Mouse (Mus musculus) 3134 (cell line): ENCODE measurements around the gene Rbms3.
A peak's percentile ranks its signal among the peaks of the same experiment; 100 is the strongest.

Experiments
- DNase-seq: peaks from one replicate; pipeline ENCODE4 v3.0.0-alpha.2; 2011; ENCODE audit warnings: low spot score; ENCODE audit not compliant: insufficient read length; ENCODE audit errors: extremely low read depth

Gene Rbms3

DNA sequence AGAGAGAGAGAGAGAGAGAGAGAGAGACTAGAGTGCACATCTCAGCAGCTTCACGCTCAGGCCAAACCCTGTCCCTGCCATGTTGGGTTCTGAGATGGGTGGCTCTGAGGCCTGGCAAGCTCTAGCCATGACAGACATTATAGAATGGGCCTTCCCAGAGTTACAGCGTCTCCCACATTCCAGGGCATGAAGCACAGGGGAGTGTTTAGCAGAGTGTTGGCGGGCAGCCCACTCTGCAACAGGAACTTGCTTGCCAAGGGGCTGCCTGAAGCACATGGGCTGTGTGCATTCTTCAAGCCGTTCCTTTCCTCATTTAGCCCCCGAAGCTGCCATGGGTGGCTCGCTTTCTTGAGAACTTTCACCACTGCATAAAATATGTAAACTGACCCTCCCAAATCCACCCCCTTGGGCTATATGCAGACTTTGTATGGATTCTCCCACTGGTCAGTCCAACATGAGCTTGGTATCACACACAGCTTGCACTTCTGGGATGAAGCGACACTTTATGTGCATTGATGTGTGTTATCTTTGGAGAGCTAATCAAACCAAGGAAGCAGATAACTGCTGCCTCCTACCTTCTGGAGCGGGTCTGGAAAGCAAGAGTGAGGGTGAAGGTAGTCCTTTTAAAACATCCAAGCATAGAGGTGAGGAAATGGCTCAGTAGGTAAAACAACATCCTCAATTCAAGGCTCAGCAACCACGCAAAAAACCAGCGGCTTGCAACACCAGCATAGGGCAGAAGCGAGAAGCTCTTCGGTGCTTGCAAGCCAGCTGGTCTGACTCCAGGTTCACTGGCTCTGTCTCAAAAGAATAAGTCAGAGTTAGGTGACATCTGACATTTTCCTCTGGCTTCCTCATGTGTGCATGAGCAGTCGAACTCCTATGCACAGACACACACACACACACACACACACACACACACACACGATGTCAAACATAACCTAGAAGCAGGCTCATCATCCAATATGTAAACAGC lies 436.9 kb downstream of the Rbms3 start:
- DNase-seq: peak; percentile 36

DNA sequence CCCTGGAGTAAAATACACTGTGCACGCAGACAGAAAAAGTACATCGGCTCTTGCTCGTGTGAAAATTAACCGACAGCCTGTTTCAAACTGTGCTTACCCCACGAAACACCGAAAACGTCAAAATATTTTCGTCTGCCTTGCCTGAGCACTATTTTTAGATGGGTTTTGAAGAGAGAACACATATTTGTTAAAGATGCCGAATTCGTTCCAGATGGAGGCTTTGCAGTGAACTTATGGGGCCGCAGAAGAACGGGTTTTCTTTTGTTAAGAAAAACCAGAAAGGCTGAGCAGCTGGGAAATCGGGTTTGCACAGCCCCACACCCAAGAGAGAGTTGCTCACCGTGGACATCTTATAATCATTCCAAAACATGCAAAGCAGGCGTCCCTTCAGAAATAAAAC lies 437.6 kb downstream of the Rbms3 start:
- DNase-seq: no peak

DNA sequence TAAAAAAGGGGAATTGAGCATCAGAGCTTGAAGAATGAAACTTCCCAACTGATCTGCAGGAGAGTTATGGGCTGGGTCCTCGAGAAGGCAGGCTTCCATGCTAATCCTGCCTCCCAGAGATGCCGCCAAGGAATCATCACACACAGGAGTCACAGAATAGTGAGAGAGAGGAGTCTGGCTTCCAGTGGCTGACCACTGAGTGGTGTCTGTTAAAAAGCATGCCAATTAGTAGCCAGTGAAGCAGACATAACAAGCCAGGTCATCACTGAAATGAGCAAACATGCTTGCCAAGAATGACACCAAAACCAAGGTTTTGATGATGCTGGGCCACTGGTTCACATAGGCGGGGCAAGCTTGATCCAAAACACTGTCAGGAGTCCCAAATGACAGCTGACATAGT lies 441.3 kb downstream of the Rbms3 start:
- peak; percentile 9 for DNase-seq

DNA sequence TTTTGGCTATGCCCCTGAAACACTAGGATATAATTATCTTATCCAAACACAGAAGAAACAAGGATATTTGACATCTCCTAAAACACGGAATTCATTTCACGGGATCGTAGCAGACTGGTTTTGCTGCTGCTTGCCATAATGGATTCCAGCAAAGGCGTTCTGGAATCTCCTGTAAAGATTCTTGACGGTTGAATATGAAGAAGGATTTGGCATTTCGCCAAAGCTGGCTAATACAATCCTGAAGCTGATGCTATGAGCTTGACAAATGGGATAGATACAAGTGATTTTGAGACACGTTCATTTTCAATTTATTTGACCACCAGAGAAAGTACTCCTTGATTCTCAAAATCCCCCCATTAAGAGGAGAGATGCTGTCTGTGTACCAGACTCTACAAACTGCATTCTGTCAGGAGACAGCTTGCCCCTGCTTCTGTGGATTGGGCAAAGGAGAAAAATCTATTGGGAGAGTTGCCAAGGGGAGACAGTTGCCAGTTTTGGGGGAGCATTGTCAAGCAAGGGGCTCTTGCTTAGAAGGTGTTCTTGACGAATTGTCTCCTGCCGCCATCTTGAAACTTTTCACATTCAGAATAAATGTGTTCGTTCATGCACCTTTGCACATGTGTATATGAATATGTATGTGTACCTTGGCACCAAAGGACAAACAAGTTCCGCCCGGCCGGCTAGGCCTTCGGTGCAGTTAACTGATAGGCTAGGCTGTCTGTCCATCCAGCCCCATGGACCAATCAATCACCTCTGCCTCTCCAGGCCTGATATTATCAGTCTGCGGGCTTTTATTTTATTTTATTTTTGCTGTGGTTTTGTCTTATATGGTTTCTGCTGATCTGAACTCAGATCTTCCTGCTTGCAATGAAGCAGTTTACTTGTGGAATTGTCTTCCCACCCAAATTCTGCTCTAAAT lies 442.3 kb downstream of the Rbms3 start:
- DNase-seq: no peak

DNA sequence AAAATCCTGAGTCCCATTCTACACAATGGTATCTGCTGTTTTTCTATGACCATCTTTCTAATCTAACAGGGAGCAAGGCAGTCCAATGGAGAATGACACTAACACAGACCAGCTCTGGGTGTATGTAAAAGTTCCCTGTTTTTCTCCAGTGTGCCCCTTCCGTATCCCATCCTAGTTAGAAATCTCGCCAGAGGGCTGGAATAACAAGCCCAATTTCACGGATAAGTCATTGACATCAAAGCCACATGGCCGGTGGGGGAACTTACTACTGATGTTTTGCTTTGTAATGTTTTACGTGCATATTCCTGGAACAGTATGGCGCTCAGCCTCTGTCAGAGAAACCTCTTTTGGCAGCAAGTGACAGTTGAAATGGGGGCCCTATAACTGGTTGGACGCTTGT lies 449.1 kb downstream of the Rbms3 start:
- DNase-seq: no peak

DNA sequence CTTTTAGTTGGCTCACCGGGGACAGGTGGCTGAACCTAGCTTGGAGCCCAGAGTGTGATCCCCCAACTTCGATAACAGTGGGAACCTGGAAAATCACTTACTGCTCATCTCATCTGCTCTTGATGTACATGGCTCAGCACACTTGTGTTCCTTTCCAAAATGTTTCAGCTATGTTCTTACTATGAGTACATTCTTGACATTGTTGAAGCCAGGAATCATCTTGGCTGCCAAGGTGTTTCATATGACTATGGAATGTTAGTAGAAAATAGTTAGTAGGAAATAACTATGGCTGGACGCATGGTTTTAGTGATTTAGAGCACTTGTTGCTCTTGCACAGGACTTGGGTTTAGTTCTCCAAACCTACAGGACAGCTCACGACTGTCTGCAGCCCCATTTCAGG lies 451.3 kb downstream of the Rbms3 start:
- DNase-seq: no peak

DNA sequence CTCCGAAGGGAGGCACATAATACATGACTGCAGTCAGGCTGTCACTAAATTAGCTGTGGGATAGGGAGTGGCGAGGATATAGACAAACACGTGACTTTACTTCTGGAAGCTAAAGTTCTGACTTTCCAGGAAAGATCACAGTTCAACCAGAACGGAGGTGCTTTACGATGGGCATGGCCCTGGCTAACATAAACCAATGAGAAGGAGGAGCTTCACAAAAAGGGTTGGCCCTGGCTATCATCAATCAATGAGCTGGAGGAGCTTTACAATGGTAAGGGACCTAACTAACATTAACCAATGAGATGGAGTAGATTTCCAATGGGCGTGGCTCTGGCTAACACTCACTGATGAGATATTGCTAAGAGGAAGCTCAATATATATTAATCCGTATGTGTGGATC lies 457.2 kb downstream of the Rbms3 start:
- DNase-seq: no peak

DNA sequence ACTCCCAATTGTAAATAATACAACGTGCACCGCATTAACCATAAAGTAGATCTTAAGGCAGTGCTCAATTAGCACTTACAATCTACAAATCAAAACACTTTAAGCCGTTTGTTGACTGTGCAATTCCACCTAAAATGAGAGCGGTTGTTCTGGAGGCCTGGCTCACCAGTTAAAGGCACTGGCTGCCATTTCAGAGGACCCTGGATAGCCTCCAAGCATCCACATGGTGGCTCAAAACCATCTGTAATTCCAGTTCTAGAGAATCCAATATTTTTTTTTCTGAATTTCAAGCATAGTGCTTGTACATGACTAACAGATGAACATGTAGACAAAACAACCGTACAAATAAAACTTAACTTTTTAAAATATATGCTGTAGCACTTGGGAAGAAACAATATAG lies 460.5 kb downstream of the Rbms3 start:
- DNase-seq: no peak

DNA sequence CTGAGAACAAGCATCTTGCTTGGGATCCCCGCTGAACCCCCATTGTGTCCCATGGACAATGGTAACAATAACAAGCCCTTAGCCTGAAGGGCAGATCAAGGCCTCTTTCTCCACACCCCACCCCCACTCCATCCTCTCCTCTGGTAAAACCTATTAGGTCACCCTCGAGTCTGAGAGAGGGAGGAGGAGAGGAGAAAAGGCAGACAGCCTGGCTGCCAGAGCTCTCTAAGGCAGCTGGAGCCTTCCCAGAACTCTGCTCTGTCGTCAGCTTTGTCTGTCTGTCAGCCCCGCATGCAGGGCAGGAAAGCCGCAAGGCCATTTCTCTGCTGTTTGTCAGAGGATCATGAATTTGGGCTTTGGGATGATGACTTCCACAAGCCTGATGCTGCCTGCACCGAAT lies 466.6 kb downstream of the Rbms3 start:
- no peak for DNase-seq

DNA sequence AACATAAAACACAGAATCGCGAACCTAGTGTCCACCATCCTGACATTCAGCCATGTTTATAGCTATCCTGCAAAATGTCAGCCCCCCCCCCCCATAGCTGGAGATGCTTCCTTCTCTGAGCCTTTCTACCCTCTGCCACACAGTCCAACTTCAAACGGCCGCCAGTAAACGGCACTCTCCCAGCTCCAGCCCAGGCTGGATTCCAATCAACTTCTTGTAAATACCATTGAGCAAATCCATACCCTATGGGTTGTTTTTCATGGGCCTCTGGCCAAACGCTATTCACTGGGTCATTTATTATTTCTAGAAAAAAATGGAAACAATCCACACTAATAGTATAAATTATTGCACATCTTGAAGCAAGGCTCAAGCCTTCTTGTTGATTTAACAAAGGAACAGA lies 468.6 kb downstream of the Rbms3 start:
- DNase-seq: no peak

DNA sequence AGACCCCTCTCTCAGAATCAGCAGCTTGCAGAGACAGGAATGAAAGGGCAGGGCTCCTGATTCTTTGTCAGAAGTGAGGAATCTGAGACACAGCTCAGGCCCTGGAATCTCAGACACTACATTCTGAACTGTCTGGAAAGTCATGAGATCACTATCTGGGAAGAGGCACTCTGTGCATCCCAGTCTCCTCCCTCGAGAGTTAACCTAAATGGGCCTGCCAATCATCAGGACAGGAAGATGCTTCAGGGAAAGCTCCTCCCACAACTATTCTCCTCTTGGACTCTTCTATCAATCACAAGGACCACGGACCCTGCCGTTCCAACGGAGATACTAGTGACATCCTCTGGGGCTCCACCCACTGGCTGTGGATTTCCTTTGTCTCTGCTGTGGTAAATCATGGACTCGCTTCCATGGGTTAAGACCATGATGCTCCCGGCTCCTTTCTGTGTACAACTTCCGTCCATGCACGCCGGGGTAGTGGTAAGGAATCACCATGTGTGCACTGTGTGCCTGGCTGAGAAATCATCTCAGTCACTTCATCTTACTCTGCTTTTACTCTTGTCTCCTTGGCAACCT lies 473.3 kb downstream of the Rbms3 start:
- DNase-seq: no peak

DNA sequence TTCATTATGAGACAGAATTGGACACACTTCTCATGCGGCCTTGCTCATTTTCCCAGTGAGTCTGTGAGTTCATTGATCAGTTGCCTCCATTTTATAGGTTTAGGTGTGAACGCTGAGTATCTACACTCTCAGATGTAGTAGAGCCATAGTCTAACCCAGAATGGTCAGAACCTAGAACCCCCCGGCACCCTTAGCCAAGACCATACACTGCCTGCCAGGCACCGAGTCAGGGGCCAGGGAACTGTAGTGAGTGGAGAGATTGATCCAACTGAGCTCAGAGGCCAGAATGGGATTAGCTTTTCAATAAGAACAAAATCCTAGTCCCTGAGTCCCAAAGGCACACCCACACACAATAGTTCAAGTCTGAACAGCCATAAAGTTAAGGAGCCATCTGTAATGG lies 475.1 kb downstream of the Rbms3 start:
- DNase-seq: no peak

DNA sequence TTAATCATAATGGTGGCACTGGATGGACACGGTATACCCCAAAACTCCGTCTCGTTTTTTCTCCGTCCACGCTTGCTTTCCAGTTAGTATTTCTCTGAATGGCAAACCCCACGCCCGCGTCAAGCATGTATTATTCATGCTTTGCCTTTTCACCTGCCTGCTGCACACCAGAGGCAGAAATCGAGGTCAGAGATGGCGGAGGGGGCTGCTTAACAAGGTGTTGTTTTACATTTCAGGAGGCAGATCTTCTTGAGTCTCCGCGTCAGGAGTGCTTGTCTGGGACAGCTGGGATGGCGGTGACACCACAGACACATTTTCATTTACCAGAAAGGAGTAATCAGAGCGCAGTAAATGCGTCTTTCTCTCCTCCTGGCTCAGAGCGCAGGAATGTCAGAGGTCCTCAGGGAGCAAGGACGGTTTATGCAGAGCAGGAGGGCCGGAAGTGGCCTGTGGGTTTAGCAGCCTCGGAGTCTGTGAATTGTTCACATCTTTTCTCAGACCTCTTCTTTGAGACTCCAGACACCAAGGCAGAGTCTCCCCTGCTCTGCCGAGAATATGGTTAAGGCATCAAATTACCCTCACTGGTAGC lies 475.9 kb downstream of the Rbms3 start:
- peak; percentile 53 for DNase-seq

DNA sequence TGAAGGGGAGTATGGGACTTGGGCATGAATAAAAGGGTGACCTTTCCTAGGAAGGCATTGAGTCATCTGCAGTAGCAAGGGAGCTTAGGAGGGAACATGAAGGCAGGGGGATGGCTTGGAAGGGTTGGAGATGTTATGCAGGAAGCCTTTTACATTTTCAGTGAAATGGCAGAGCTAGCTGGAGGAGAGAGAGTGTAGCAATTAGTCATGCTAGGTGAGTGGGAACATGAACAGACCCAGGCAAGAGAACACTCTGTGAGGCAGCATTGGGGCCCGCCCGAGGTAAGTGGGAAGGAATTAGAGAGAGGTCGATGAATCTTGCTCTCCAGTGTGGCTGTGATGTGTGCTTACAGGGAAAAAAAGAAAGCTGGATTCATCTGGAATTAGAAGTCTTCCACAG lies 477.8 kb downstream of the Rbms3 start:
- DNase-seq: peak; percentile 8

DNA sequence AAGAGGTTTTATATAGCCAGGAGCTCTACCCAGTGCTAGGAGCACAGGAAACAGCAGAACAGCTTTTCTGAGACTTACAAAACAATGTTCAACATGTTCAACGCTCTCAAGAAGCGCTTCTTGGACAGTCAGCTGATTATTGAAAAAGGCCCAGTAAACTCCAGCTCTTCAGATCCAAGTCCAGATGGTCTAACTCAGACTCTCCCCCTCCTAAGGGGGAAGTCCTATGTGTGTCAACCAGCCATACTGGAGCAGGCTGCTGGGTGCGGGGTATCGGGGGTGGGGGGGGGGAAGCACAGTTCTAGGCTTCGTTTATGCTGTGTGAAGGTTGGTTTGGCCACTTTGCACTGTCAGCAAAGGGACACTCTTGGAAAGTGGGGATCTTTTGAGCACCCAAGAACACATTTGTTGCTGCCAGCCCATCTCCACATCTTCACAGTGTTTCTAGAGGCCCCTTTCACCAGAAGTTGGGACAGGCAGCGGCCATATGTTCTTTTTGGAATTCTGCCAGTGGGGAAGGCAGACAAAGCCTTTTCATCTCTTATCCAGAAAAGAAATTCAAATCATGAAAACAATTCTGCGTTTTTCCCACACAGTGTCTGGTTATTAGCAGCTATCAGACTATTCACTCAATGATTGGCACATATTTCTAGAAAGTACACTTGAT lies 485.5 kb downstream of the Rbms3 start:
- DNase-seq: no peak

DNA sequence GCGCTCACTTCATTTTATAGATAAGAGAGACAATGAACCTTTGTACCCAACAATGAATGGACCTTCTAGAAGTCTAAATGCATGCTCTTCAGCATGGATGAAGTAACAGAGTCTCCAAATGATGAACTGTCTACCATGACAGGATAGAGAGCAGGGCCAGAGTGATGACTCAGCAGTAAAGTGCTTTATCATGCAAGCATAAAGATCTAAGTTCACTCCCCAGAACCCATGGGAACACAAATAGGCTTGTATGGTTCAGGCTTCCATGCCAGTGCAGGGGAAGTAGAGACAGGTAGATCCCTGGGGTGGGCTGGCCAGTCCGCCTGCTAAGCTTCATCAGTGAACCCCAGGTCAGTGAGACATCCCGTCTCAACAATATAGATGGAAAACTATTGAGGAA lies 489.7 kb downstream of the Rbms3 start:
- DNase-seq: no peak

DNA sequence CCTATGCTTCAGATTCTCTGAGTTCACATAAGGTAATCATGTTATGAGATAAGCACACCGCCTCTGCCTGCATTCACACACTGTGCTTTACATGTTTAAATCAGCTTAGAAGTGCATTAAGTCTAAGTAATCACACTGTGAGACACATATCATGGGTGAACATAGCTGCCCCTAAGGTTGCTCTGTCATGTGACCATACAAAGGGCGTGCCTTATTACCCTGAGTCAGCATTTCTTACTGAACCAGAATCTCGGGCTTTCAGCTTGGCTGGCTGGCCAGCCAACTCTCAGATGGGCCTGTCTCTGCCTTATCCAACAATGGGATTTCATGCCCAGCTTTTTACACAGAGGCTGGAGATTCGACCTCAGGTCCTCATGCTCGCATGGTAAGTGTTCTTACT lies 493.3 kb downstream of the Rbms3 start:
- DNase-seq: no peak

DNA sequence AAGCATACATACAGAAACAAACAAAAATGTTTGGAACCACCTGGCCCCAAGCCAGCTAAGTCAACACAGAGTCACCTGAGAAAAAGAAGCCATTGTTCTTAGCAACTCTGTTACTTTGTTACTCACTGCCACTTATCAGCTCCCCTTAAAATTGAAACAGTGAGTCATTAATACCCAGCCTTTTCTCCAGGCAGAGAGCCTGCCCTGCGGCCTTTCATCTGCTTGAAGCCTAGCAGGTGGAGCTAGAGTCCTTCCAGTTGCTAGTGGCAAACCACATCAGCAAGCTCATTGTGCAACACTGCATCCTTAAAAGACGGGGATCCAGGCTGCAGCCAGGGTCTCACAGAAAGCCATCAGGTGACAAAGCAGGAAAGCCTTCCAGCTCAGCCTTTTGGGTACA lies 495.7 kb downstream of the Rbms3 start:
- DNase-seq: no peak

DNA sequence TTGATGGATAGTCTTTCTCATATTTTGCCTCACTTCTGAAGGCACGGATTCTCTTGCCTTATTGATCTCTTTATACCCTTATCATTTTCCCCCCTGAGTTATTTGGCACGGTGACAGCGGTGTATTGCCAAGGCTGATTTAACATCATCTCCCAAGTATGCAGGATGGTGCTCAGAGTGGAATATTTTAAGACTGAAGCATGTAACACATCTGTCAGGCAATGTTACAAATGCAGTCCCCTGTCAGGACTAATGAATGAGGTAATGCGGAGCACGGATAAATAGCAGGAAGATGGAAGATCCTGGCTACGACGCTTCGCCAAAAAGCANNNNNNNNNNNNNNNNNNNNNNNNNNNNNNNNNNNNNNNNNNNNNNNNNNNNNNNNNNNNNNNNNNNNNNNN lies 502.9 kb downstream of the Rbms3 start:
- no peak for DNase-seq

DNA sequence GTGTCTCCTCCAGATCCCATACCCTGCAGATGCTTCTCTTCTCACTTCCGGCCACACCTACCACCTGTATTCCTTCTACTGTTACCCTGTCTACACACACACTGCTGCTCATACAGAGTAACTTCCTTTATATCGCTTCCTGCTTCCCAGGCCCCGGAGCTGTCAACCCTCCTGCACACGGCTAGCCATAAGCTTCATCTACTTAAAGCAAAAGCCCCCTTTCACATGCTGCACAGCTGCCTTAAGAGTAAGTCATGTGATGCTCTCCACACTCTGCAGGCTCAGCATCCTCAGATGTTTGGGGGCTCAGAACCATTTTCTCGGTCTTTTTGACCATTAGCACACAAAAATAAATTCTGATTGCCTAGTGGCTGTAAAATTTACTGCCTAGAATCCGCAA lies 503.9 kb downstream of the Rbms3 start:
- no peak for DNase-seq
